Mouse (Mus musculus): Measurements from ENCODE around the gene Olfr1310. TPM values are rescaled to one million over a fixed set of nuclear protein-coding genes. Genes with fewer than 3 reads are reported as not detected.

Gene Olfr1310
- not detected for total RNA-seq (2023)

GRCm38 (mm10) chr2:112012608-112013007 lies at the start of gene Olfr1310:
TSS of gene Olfr1310 (minus strand) at chr2:112012708.

GRCm38 (mm10) chr2:112050138-112050537 lies 37.6 kb upstream of the Olfr1310 start, which contains the start of gene Olfr1312:
TSS of gene Olfr1312 (minus strand) at chr2:112050238.

DNA sequence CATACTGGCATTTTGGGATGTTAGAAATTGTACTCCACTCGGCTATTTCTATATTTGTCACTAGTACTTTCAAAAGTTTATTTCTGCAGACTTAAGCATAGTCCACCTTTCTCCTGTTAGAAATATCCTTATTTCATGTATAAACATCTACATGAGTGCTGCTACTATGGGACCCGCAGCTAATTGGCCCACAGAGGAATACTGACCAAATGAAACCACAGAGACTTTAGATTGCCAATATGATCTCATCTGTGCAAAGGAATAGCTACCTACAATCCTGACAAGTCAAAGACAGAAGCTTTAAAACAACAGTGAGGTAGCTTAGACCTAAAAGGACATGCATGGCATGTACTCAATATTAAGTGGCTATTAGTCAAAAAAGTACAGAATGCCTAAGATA lies 11.8 kb upstream of the Olfr1310 start, which contains the start of gene Olfr1311:
Olfr1311 (minus strand) TSS at position 101 of the 400 bp plus-strand sequence.

GRCm38 (mm10) chr2:111990181-111990580 lies 22.3 kb downstream of the Olfr1310 start, which contains the start of gene Olfr1309:
TSS of gene Olfr1309 (minus strand) at chr2:111990281.

DNA sequence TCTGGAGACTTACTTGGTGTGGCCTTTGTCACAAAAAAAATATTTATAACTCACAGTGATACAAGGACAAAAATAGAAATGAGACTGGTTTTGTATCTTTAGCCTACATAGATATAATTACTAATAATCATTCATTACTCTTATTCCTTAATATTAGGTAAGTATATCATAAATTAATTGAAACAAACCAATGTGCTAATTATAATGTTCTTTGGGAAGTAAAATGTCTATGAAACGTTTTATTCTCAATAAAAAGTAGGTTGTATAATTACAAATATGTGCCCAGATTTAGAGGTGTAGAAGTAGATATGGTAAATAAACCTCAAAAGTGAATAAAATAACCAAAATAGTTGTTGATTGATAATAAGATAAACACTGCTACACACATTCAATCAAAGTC lies 47.7 kb downstream of the Olfr1310 start, which contains the start of gene Olfr1308:
Olfr1308 (minus strand) TSS at position 101 of the 400 bp plus-strand sequence.

Other genes with a start within 250 kb of the Olfr1310 start
- gene Olfr1302, start 235.3 kb downstream of the Olfr1310 start, total RNA-seq (2023), result not detected
- gene Olfr1303, start 192.4 kb downstream of the Olfr1310 start, total RNA-seq (2023), result not detected
- gene Olfr1305, start 135.6 kb downstream of the Olfr1310 start, total RNA-seq (2023), result not detected
- gene Olfr1306, start 96.4 kb downstream of the Olfr1310 start, total RNA-seq (2023), result not detected
- under 1 TPM; 0.02 TPM for gene Olfr1307, start 63.3 kb downstream of the Olfr1310 start, total RNA-seq (2023)
- not detected for gene Olfr1308, start 47.8 kb downstream of the Olfr1310 start, total RNA-seq (2023)
- not detected for gene Olfr1309, start 22.4 kb downstream of the Olfr1310 start, total RNA-seq (2023)
- not detected for gene Olfr1311, start 11.7 kb upstream of the Olfr1310 start, total RNA-seq (2023)
- not detected for gene Olfr1312, start 37.5 kb upstream of the Olfr1310 start, total RNA-seq (2023)
- gene Olfr1313, start 65.1 kb upstream of the Olfr1310 start, total RNA-seq (2023), result not detected
- not detected for gene Olfr1314, start 84.1 kb upstream of the Olfr1310 start, total RNA-seq (2023)
- gene Olfr1315-ps1, start 102.7 kb upstream of the Olfr1310 start, total RNA-seq (2023), result not detected
- not detected for gene Olfr1316, start 122.3 kb upstream of the Olfr1310 start, total RNA-seq (2023)
- gene Olfr1317, start 127.6 kb upstream of the Olfr1310 start, total RNA-seq (2023), result not detected
- not detected for gene Olfr1318, start 141.5 kb upstream of the Olfr1310 start, total RNA-seq (2023)
- 10 to 100 TPM; 78.1 to 86.7 TPM for gene Lpcat4, start 226.8 kb upstream of the Olfr1310 start, total RNA-seq (2023)
- gene Nutm1, start 246.6 kb upstream of the Olfr1310 start, total RNA-seq (2023), result not detected
- 10 to 100 TPM; 19.7 to 24.4 TPM for gene Nop10, start 249.2 kb upstream of the Olfr1310 start, total RNA-seq (2023)